ENCODE assay signal across 27 mouse cellular contexts in the genomic region with DNA sequence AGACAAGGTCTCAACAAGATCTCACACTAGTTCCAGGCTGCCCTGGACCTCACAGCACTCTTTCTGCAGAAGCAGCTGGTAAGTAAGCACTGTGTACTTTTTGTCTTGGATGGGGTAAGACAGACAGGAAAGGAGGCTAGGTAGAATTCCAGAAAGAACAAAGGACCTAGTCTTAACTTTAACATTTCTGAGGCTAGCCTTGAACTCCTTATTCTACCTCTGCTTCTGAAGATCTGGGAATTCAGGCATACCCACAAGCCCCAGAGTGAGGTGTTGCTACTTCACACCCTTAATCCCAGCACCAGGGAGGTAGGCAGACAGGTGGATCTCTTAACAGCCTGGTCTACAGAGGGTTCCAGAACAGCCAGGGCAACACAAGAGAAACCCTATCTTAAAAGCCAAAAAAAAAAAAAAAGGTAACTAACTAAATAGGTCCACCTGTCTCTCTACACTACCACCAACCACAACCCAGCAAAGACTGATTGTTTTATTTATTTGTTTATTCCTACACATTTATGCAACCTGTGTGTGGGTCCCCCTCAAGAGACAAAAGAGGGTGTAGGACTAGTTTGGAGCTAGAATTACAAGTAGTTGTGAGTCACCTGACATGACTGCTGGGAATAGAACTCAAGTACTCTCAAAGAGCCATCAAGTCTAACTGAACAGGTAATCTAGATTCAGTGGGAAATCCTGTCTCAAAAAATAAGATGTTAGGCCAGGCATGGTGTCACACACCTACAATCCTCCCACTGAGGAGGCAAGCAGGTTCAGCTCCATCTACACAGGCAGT. TPM values are rescaled to one million over a fixed set of nuclear protein-coding genes. Genes with fewer than 3 reads are reported as not detected.
A peak's percentile ranks its signal among the peaks of the same experiment; 100 is the strongest.
DNase-seq lines count a peak whose midpoint lies in the region; ATAC-seq and TF ChIP-seq lines count a peak whose summit lies in the region.
"Had no signal": no experiment of that assay in that cellular context is flagged by ENCODE, and none has a peak within 500 bp of the region (broad histone marks: within the 10 kb centered on the region; RNA-seq: fewer than 3 reads in every experiment).

No protein-coding gene starts in this region.

- intact Hi-C loops in heart, adult 2 months (cut with DNase I): no loop called here

- DNase-seq in heart, adult 11 months: peak; percentile 76
- no peak for DNase-seq in heart, adult 2 months
- peak; percentile 37 for DNase-seq in lung, postnatal 36 days
- no peak for DNase-seq in lung, postnatal 25 days (ENCODE audit: low spot score)
- DNase-seq in MEL (ENCODE audit: low read depth, low spot score) (no peak), adipocyte (ENCODE audit: low spot score) (no peak)
- DNase-seq in cerebellum, postnatal 14 days: no peak
- DNase-seq: adrenal gland, adult 8-10 months; adrenal gland, postnatal 25 days; cerebellum, adult 11-12 months; cerebellum, adult 8-10 months; cerebellum, postnatal 10 days; gastrocnemius, postnatal 10 days; gastrocnemius, postnatal 36 days; heart, postnatal 10 days; heart, postnatal 36 days had no signal

- no peak for TF ChIP-seq POLR2A in heart, adult 2 months (IDR thresholded peaks at IDR 0.05; ENCODE audit: insufficient read depth, low read depth, low read length)
- TF ChIP-seq POLR2A in MEL (IDR thresholded peaks at IDR 0.05; ENCODE audit: control insufficient read depth in 1 of 2, insufficient read depth in 1 of 2, low read depth in 1 of 2, low read length in 2 of 2, poor library complexity in 1 of 2): no peak

- H3K4me1 ChIP-seq in heart, adult 2 months (ENCODE audit: control insufficient read depth, insufficient read depth, low read length): peaks cover 5% of the 10 kb centered on the region
- peaks cover 0 to 2% of the 10 kb centered on the region in 2 experiments; a peak in 3 of 4 replicates for H3K4me1 ChIP-seq in MEL (ENCODE audit: control insufficient read depth in 1 of 2, insufficient read depth in 2 of 2, low read length in 2 of 2)
- H3K4me1 ChIP-seq: forebrain, embryonic 10.5 days; forebrain, embryonic 13.5 days; hindbrain, embryonic 10.5 days had no signal

- ATAC-seq in activated CD4-positive, CD25-positive, alpha-beta regulatory T cell, adult 4 months: no peak
- ATAC-seq: forebrain, embryonic 13.5 days; forebrain, embryonic 16.5 days; hindbrain, postnatal 0 days; intestine, postnatal 0 days had no signal

- TF ChIP-seq CTCF in heart, adult 2 months (IDR thresholded peaks at IDR 0.05): no peak
- TF ChIP-seq CTCF in MEL (IDR thresholded peaks at IDR 0.05 in 2 of 3, conservative IDR thresholded peaks at IDR 0.05 in 1 of 3; ENCODE audit: control insufficient read depth in 1 of 3, insufficient read depth in 1 of 3, low read depth in 2 of 3, low read length in 3 of 3, poor library complexity in 1 of 3, severe bottlenecking in 1 of 3): no peak

- peaks cover 3% of the 10 kb centered on the region; the same call in 1 of the 2 replicates for H3K36me3 ChIP-seq in heart, adult 2 months (ENCODE audit: control insufficient read depth, insufficient read depth, low read length)
- peaks cover 21 to 23% of the 10 kb centered on the region in 2 experiments for H3K36me3 ChIP-seq in MEL (ENCODE audit: control insufficient read depth in 1 of 2, insufficient read depth in 2 of 2, low read length in 2 of 2)
- H3K36me3 ChIP-seq: hindbrain, embryonic 13.5 days had no signal

- no peak for TF ChIP-seq EP300 in heart, adult 2 months (IDR thresholded peaks at IDR 0.05; ENCODE audit: insufficient read depth, low read depth, low read length)
- TF ChIP-seq EP300 in MEL (IDR thresholded peaks at IDR 0.05; ENCODE audit: low read depth in 1 of 2, low read length in 2 of 2): no peak

- H3K27me3 ChIP-seq in heart, adult 2 months (ENCODE audit: control insufficient read depth, insufficient read depth, low read length): no peaks in the 10 kb centered on the region
- H3K27me3 ChIP-seq in MEL (ENCODE audit: control insufficient read depth in 1 of 2, insufficient read depth in 2 of 2, low read length in 2 of 2): no peaks in the 10 kb centered on the region
- H3K27me3 ChIP-seq: forebrain, embryonic 13.5 days; heart, embryonic 12.5 days; heart, embryonic 15.5 days; hindbrain, embryonic 13.5 days had no signal

- H3K27ac ChIP-seq in heart, adult 2 months: no peak overlapping the region
- no peak overlapping the region for H3K27ac ChIP-seq in MEL (ENCODE audit: control insufficient read depth, low read depth, low read length)
- H3K27ac ChIP-seq: forebrain, embryonic 10.5 days; forebrain, embryonic 13.5 days; heart, embryonic 15.5 days; hindbrain, embryonic 10.5 days; hindbrain, embryonic 13.5 days; hindbrain, postnatal 0 days had no signal

- H3K79me2 ChIP-seq in heart, adult 2 months (replicated peaks; ENCODE audit: control insufficient read depth, insufficient read depth, low read length): peaks cover 10% of the 10 kb centered on the region
- H3K79me2 ChIP-seq in MEL (ENCODE audit: control insufficient read depth, insufficient read depth, low read length, poor library complexity): peaks cover 62% of the 10 kb centered on the region

- TF ChIP-seq RAD21 in MEL (IDR thresholded peaks at IDR 0.05; ENCODE audit: low read depth, low read length): no peak

- H3K4me3 ChIP-seq in heart, adult 2 months: no peak overlapping the region
- H3K4me3 ChIP-seq in MEL (ENCODE audit: control insufficient read depth in 1 of 2, insufficient read depth in 1 of 2, low read depth in 2 of 2, low read length in 2 of 2): no peak overlapping the region
- H3K4me3 ChIP-seq: forebrain, embryonic 10.5 days; forebrain, embryonic 13.5 days; heart, embryonic 12.5 days; heart, embryonic 15.5 days; hindbrain, embryonic 10.5 days; hindbrain, embryonic 13.5 days had no signal

- no peak overlapping the region for H3K9ac ChIP-seq in heart, adult 2 months (ENCODE audit: low read depth, low read length)
- H3K9ac ChIP-seq in MEL (ENCODE audit: control insufficient read depth, low read depth, low read length, poor library complexity, severe bottlenecking): no peak overlapping the region
- H3K9ac ChIP-seq: forebrain, embryonic 13.5 days; heart, embryonic 12.5 days; heart, embryonic 15.5 days; hindbrain, embryonic 13.5 days had no signal

- no peaks in the 10 kb centered on the region for H3K9me3 ChIP-seq in MEL (replicated peaks; ENCODE audit: insufficient read depth, low read length)
- H3K9me3 ChIP-seq: forebrain, embryonic 10.5 days; forebrain, embryonic 13.5 days; G1E; heart, embryonic 12.5 days; heart, embryonic 15.5 days; hindbrain, embryonic 10.5 days; hindbrain, embryonic 13.5 days had no signal

TF ChIP-seq in MEL, 35 proteins besides CTCF, POLR2A, EP300 and RAD21:
- TF ChIP-seq POLR2AphosphoS2 (IDR thresholded peaks at IDR 0.05; ENCODE audit: low read length) (no peak), SIN3A (IDR thresholded peaks at IDR 0.05; ENCODE audit: low read length) (no peak), MEF2A (IDR thresholded peaks at IDR 0.05; ENCODE audit: extremely low read depth, insufficient replicate concordance, low read depth, low read length, poor library complexity, severe bottlenecking) (no peak), ZNF384 (IDR thresholded peaks at IDR 0.05; ENCODE audit: low read depth, low read length) (0 out of 2 replicates have a peak, but pooled peaks have one; percentile 43), CHD1 (IDR thresholded peaks at IDR 0.05; ENCODE audit: low read depth, low read length) (no peak)
TF ChIP-seq in MEL: peak in this region for 1.

RNA-seq across cellular contexts. Expression of a gene that starts 8.8 kb away (rescaled TPM):
- 10 to 100 TPM; 31.9 to 32.9 TPM for total RNA-seq in heart, adult 2 months (2021)
- 9.9 and 15.6 TPM in 2 replicates for polyA plus RNA-seq in heart, adult 2 months (2012; rRNA removed)
- 25.9 and 31.7 TPM in 2 replicates for total RNA-seq in MEL (2012; rRNA removed)
- 100 to 1,000 TPM in 1 of 2 experiments, 10 to 100 TPM in 1; 45.2 to 195 TPM for polyA plus RNA-seq in MEL (2012; ENCODE audit: insufficient read depth in 1 of 2, insufficient read length in 2 of 2, low read depth in 1 of 2, low replicate concordance in 2 of 2, missing spikeins in 1 of 2)
- polyA plus RNA-seq in activated CD4-positive, CD25-positive, alpha-beta regulatory T cell, adult 4 months (2017; shearing (Covaris generic)): 10 to 100 TPM; 33.8 to 33.9 TPM

RNA-seq across cellular contexts. Expression of a gene that starts 8.8 kb away (rescaled TPM):
- total RNA-seq in heart, adult 2 months (2021): 10 to 100 TPM; 59.7 to 65.4 TPM
- polyA plus RNA-seq in heart, adult 2 months (2012; rRNA removed): 111 and 124 TPM in 2 replicates
- total RNA-seq in MEL (2012; rRNA removed): 21.1 and 29.2 TPM in 2 replicates
- 10 to 100 TPM in 1 of 2 experiments, not detected in 1; 91.1 TPM for polyA plus RNA-seq in MEL (2012; ENCODE audit: insufficient read depth in 1 of 2, insufficient read length in 2 of 2, low read depth in 1 of 2, low replicate concordance in 2 of 2, missing spikeins in 1 of 2)
- 10 to 100 TPM; 47.6 to 62.3 TPM for polyA plus RNA-seq in activated CD4-positive, CD25-positive, alpha-beta regulatory T cell, adult 4 months (2017; shearing (Covaris generic))

RNA-seq across cellular contexts. Expression of a gene that starts 54.7 kb away (rescaled TPM):
- 10 to 100 TPM; 22.4 to 26.3 TPM for total RNA-seq in heart, adult 2 months (2021)
- 22.5 and 34.2 TPM in 2 replicates for polyA plus RNA-seq in heart, adult 2 months (2012; rRNA removed)
- 24.1 and 33.3 TPM in 2 replicates for total RNA-seq in MEL (2012; rRNA removed)
- polyA plus RNA-seq in MEL (2012; ENCODE audit: insufficient read depth in 1 of 2, insufficient read length in 2 of 2, low read depth in 1 of 2, low replicate concordance in 2 of 2, missing spikeins in 1 of 2): 100 to 1,000 TPM; 347 to 425 TPM
- polyA plus RNA-seq in activated CD4-positive, CD25-positive, alpha-beta regulatory T cell, adult 4 months (2017; shearing (Covaris generic)): 100 to 1,000 TPM; 179 to 195 TPM

Comparison
In these comparisons a context has a peak if more than half of its experiments do, and no peak if none do; other contexts are left out.
1. DNase-seq: peak in heart, adult 11 months (single experiment) and lung, postnatal 36 days (single experiment); none in heart, adult 2 months (0 of 2), lung, postnatal 25 days (single experiment), MEL (single experiment), adipocyte (single experiment) and cerebellum, postnatal 14 days (0 of 2).